Mouse (Mus musculus): ENCODE results near the gene Kcna5. TPM values are rescaled to one million over a fixed set of nuclear protein-coding genes. Genes with fewer than 3 reads are reported as not detected.
A peak's percentile ranks its signal among the peaks of the same experiment; 100 is the strongest.

The Kcna5 gene
- total RNA-seq, 2 experiments from 2014 or later, result 1.5 to 1.6 TPM

- Histone ChIP-seq H3K4me3 (no peak overlapping the region), H3K27ac (no peak overlapping the region)
- no peak for DNase-seq (ENCODE audit: low spot score in 2 of 2)
- TF ChIP-seq CTCF (conservative IDR thresholded peaks at IDR 0.05), result peak; percentile 71
These were observed 26.5 kb upstream of the Kcna5 start for GRCm38 (mm10) chr6:126561702-126562101.

- TF ChIP-seq CTCF (conservative IDR thresholded peaks at IDR 0.05), result no peak
- no peak for DNase-seq (ENCODE audit: low spot score in 2 of 2)
- Histone ChIP-seq H3K27ac (peak overlapping the region; percentile 46; the same call in 1 of the 2 replicates), H3K4me3 (no peak overlapping the region)
These were observed 25.5 kb upstream of the Kcna5 start for GRCm38 (mm10) chr6:126560696-126561095.

- no peak overlapping the region for H3K4me3 ChIP-seq
- peak overlapping the region; percentile 33; the same call in 1 of the 2 replicates for H3K27ac ChIP-seq
- no peak for TF ChIP-seq CTCF (conservative IDR thresholded peaks at IDR 0.05)
- no peak for DNase-seq (ENCODE audit: low spot score in 2 of 2)
These were observed 24.8 kb upstream of the Kcna5 start for GRCm38 (mm10) chr6:126560036-126560435.

- H3K4me3 ChIP-seq, result no peak overlapping the region
- no peak for DNase-seq (ENCODE audit: low spot score in 2 of 2)
- TF ChIP-seq CTCF (conservative IDR thresholded peaks at IDR 0.05), result no peak
- H3K27ac ChIP-seq, result no peak overlapping the region
These were observed 23.1 kb upstream of the Kcna5 start for GRCm38 (mm10) chr6:126558276-126558675.

- TF ChIP-seq CTCF (conservative IDR thresholded peaks at IDR 0.05), result peak; percentile 66
- peak overlapping the region; percentile 28; the same call in 1 of the 2 replicates for H3K27ac ChIP-seq
- peak; percentile 61 to 63 for DNase-seq (ENCODE audit: low spot score in 2 of 2)
- no peak overlapping the region for H3K4me3 ChIP-seq
These were observed 18.6 kb upstream of the Kcna5 start for GRCm38 (mm10) chr6:126553812-126554211.

- H3K4me3 ChIP-seq, result no peak overlapping the region
- peak in 1 of 2 experiments; percentile 50 for DNase-seq (ENCODE audit: low spot score in 2 of 2)
- peak; percentile 96 for TF ChIP-seq CTCF (conservative IDR thresholded peaks at IDR 0.05)
- H3K27ac ChIP-seq, result no peak overlapping the region
These were observed 16.7 kb upstream of the Kcna5 start for GRCm38 (mm10) chr6:126551862-126552395.

GRCm38 (mm10) chr6:126544107-126545036 is 9.2 kb upstream of the Kcna5 start:
- no peak overlapping the region for H3K4me3 ChIP-seq
- DNase-seq (ENCODE audit: low spot score in 2 of 2), result no peak
- TF ChIP-seq CTCF (conservative IDR thresholded peaks at IDR 0.05), result no peak
- H3K27ac ChIP-seq, result no peak overlapping the region

- DNase-seq (ENCODE audit: low spot score in 2 of 2), result no peak
- TF ChIP-seq CTCF (conservative IDR thresholded peaks at IDR 0.05), result no peak
- no peak overlapping the region for H3K4me3 ChIP-seq
- H3K27ac ChIP-seq, result no peak overlapping the region
These were observed 7.5 kb upstream of the Kcna5 start for GRCm38 (mm10) chr6:126542724-126543123.

GRCm38 (mm10) chr6:126537512-126537911 is 2.3 kb upstream of the Kcna5 start:
- Histone ChIP-seq H3K4me3 (no peak overlapping the region), H3K27ac (no peak overlapping the region)
- DNase-seq (ENCODE audit: low spot score in 2 of 2), result no peak
- no peak for TF ChIP-seq CTCF (conservative IDR thresholded peaks at IDR 0.05)

GRCm38 (mm10) chr6:126536926-126537325 is 1.7 kb upstream of the Kcna5 start:
- no peak overlapping the region for H3K4me3 ChIP-seq
- no peak for DNase-seq (ENCODE audit: low spot score in 2 of 2)
- no peak for TF ChIP-seq CTCF (conservative IDR thresholded peaks at IDR 0.05)
- no peak overlapping the region for H3K27ac ChIP-seq

GRCm38 (mm10) chr6:126535911-126536270 is 679 bp upstream of the Kcna5 start:
- no peak for DNase-seq (ENCODE audit: low spot score in 2 of 2)
- TF ChIP-seq CTCF (conservative IDR thresholded peaks at IDR 0.05), result no peak
- Histone ChIP-seq H3K4me3 (no peak overlapping the region), H3K27ac (no peak overlapping the region)

- peak overlapping the region; percentile 11; the same call in 1 of the 2 replicates for H3K4me3 ChIP-seq
- DNase-seq (ENCODE audit: low spot score in 2 of 2), result no peak
- no peak overlapping the region for H3K27ac ChIP-seq
- TF ChIP-seq CTCF (conservative IDR thresholded peaks at IDR 0.05), result no peak
These were observed 543 bp downstream of the Kcna5 start for GRCm38 (mm10) chr6:126534531-126535207.

- H3K27ac ChIP-seq, result no peak overlapping the region
- H3K4me3 ChIP-seq, result no peak overlapping the region
- DNase-seq (ENCODE audit: low spot score in 2 of 2), result no peak
- TF ChIP-seq CTCF (conservative IDR thresholded peaks at IDR 0.05), result no peak
These were observed 3.9 kb downstream of the Kcna5 start for GRCm38 (mm10) chr6:126531306-126531705.
